Mouse (Mus musculus) stomach, postnatal 0 days (tissue): ENCODE data around the gene Fbxl21.

ENCODE experiments used
- CTCF ChIP-seq: IDR thresholded peaks from 2 replicates; pipeline ENCODE4 v1.5.1; 2016; ENCODE audit warnings: antibody characterized with exemption, low read depth, mild to moderate bottlenecking, moderate library complexity
- EP300 ChIP-seq: optimal IDR thresholded peaks from 2 replicates; pipeline ENCODE3; 2016; ENCODE audit warnings: antibody characterized with exemption

DNA sequence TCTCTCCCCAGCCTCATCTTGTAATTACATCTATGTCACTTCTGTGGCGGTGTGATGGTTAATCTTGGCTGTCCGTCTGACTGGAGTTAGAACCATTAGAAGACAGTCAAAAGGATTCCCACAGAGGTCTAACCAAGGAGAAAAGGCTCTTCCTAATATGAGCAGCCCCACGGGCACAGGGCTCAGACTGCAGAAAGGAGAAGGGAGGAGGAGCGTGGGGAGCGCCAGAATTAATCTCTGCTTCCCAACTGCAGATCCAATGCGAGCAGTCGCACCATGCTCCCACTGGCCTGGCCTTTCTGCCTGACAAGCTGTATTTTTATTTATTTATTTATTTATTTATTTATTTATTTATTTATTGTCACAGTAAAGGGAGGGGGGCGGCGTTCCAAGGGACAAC lies 21.5 kb downstream of the Fbxl21 start:
- TF ChIP-seq EP300, result no peak
- no peak for TF ChIP-seq CTCF
